Mouse (Mus musculus) kidney, embryonic 14.5 days (tissue): ENCODE data around the gene Olfr355. TPM values are rescaled to one million over a fixed set of nuclear protein-coding genes. Genes with fewer than 3 reads are reported as not detected.

Experiments used
- ATAC-seq: fragments of 200-750 bp; cut with Nextera tagmentation; 2 replicates; pipeline ENCODE4 v1.8.0; 2017; ENCODE audit warnings: moderate number of reproducible peaks, mild to moderate bottlenecking, moderate TSS enrichment, moderate library complexity; ENCODE audit not compliant: low FRiP score, low TSS enrichment
- H3K27ac ChIP-seq: fragments of 300-500 bp; sonication (generic); 2 replicates; pipeline ENCODE4 v1.5.1; 2014; ENCODE audit warnings: low read depth, mild to moderate bottlenecking, low read length, moderate library complexity, mixed read lengths
- H3K27me3 ChIP-seq: fragments of 300-500 bp; sonication (generic); 2 replicates; pipeline ENCODE4 v1.6.1; 2014; ENCODE audit warnings: mild to moderate bottlenecking, low read length; ENCODE audit not compliant: control insufficient read depth, insufficient read depth
- H3K36me3 ChIP-seq: fragments of 300-500 bp; sonication (generic); 2 replicates; pipeline ENCODE4 v1.6.1; 2014; ENCODE audit warnings: low read length, mixed read lengths; ENCODE audit not compliant: control insufficient read depth, insufficient read depth
- H3K4me1 ChIP-seq: fragments of 300-500 bp; sonication (generic); 2 replicates; pipeline ENCODE4 v1.6.1; 2014; ENCODE audit warnings: low read length, mixed read lengths; ENCODE audit not compliant: control insufficient read depth, insufficient read depth
- H3K4me2 ChIP-seq: fragments of 300-500 bp; sonication (generic); replicated peaks from 2 replicates; pipeline ENCODE4 v1.6.1; 2014; ENCODE audit warnings: low read depth, mild to moderate bottlenecking, low read length
- H3K4me3 ChIP-seq: fragments of 300-500 bp; sonication (generic); 2 replicates; pipeline ENCODE4 v1.5.1; 2014; ENCODE audit warnings: mild to moderate bottlenecking, low read length
- H3K9ac ChIP-seq: fragments of 300-500 bp; sonication (generic); 2 replicates; pipeline ENCODE4 v1.6.1; 2014; ENCODE audit warnings: low read depth, mild to moderate bottlenecking, low read length, moderate library complexity
- H3K9me3 ChIP-seq: fragments of 300-500 bp; sonication (generic); 2 replicates; pipeline ENCODE4 v1.6.1; 2016; ENCODE audit warnings: low read length; ENCODE audit not compliant: control insufficient read depth
- WGBS: fragments of 180-500 bp; shearing (Covaris S2); extraction: QIAGEN DNeasy Blood & Tissue Kit; methylation state at CpG from one replicate; pipeline ENCODE4 v1.1.7; 2014; 5-methylcytosine and 5-hydroxymethylcytosine counted together
- polyA plus RNA-seq: library from polyadenylated mRNA; unstranded; fragments of >200 nt; fragmentation: Nextera tagmentation; extraction: Ambion mirVana; gene quantifications from 2 replicates; pipeline ENCODE4 v1.2.1, GENCODE M21; 2014

The Olfr355 gene
- not detected in 2 replicates for polyA plus RNA-seq

GRCm38 (mm10) chr2:36928797-36929196 lies at the start of gene Olfr355:
TSS of gene Olfr355 (minus strand) at chr2:36928897.
- no peak for ATAC-seq
- Histone ChIP-seq H3K4me2 (no peak within 1 kb of the TSS), H3K4me3 (no peak within 1 kb of the TSS), H3K36me3 (no peaks in the 10 kb centered on the region), H3K9ac (no peak within 1 kb of the TSS), H3K4me1 (no peaks in the 10 kb centered on the region), H3K9me3 (peaks cover 9% of the 10 kb centered on the region; the same call in 1 of the 2 replicates), H3K27ac (no peak within 1 kb of the TSS), H3K27me3 (no peaks in the 10 kb centered on the region)

GRCm38 (mm10) chr2:36936821-36937220 lies 8.1 kb upstream of the Olfr355 start, which contains the start of gene Olfr356:
TSS of gene Olfr356 (plus strand) at chr2:36937121.
- 92% methylated on average over 2 of the region's 2 CpGs for whole genome bisulfite sequencing

GRCm38 (mm10) chr2:36905380-36905779 lies 23.3 kb downstream of the Olfr355 start, which contains the start of gene Olfr354:
TSS of gene Olfr354 (plus strand) at chr2:36905680.
- no peaks in the 10 kb centered on the region for H3K36me3 ChIP-seq
- peaks cover 8% of the 10 kb centered on the region; the same call in 1 of the 2 replicates for H3K9me3 ChIP-seq
- H3K4me2 ChIP-seq: no peak within 1 kb of the TSS

More at GRCm38 (mm10) chr2:36936821-36937220, 8.1 kb upstream of the Olfr355 start, which contains the start of gene Olfr356:
- ATAC-seq: no peak
- H3K4me2 ChIP-seq: no peak within 1 kb of the TSS
- no peak within 1 kb of the TSS for H3K9ac ChIP-seq
- no peaks in the 10 kb centered on the region for H3K27me3 ChIP-seq
- no peaks in the 10 kb centered on the region for H3K4me1 ChIP-seq
- no peak within 1 kb of the TSS for H3K4me3 ChIP-seq
- H3K27ac ChIP-seq: no peak within 1 kb of the TSS
- H3K36me3 ChIP-seq: no peaks in the 10 kb centered on the region
- 0 out of 2 replicates have a peak, but pooled peaks cover 4% of the 10 kb centered on the region for H3K9me3 ChIP-seq

GRCm38 (mm10) chr2:36897114-36897513 lies 31.6 kb downstream of the Olfr355 start:
- H3K4me3 ChIP-seq: no peak overlapping the region
- no peak overlapping the region for H3K4me2 ChIP-seq
- peaks cover 4% of the 10 kb centered on the region; the same call in 1 of the 2 replicates for H3K9me3 ChIP-seq
- no peak overlapping the region for H3K27ac ChIP-seq
- H3K36me3 ChIP-seq: no peaks in the 10 kb centered on the region
- H3K4me1 ChIP-seq: no peaks in the 10 kb centered on the region
- no peaks in the 10 kb centered on the region for H3K27me3 ChIP-seq
- ATAC-seq: no peak
- H3K9ac ChIP-seq: no peak overlapping the region

More at GRCm38 (mm10) chr2:36905380-36905779, 23.3 kb downstream of the Olfr355 start, which contains the start of gene Olfr354:
- H3K27me3 ChIP-seq: no peaks in the 10 kb centered on the region
- no peak within 1 kb of the TSS for H3K9ac ChIP-seq
- ATAC-seq: no peak
- H3K4me3 ChIP-seq: no peak within 1 kb of the TSS
- H3K27ac ChIP-seq: no peak within 1 kb of the TSS
- H3K4me1 ChIP-seq: no peaks in the 10 kb centered on the region

GRCm38 (mm10) chr2:36892836-36893235 lies 35.9 kb downstream of the Olfr355 start, which contains the start of gene Olfr353:
TSS of gene Olfr353 (minus strand) at chr2:36892936.
- no peak within 1 kb of the TSS for H3K4me3 ChIP-seq
- no peaks in the 10 kb centered on the region for H3K27me3 ChIP-seq
- ATAC-seq: no peak
- no peaks in the 10 kb centered on the region for H3K4me1 ChIP-seq
- H3K9me3 ChIP-seq: peaks cover 4% of the 10 kb centered on the region; the same call in 1 of the 2 replicates
- H3K9ac ChIP-seq: no peak within 1 kb of the TSS
- no peaks in the 10 kb centered on the region for H3K36me3 ChIP-seq
- no peak within 1 kb of the TSS for H3K4me2 ChIP-seq
- H3K27ac ChIP-seq: no peak within 1 kb of the TSS

Other genes starting within 250 kb of the Olfr355 start
- gene Olfr346, start 243.1 kb downstream of the Olfr355 start, polyA plus RNA-seq: not detected in 2 replicates
- gene Olfr347, start 197.0 kb downstream of the Olfr355 start, polyA plus RNA-seq: not detected in 2 replicates
- gene Olfr348, start 144.6 kb downstream of the Olfr355 start, polyA plus RNA-seq: not detected in 2 replicates
- not detected in 2 replicates for gene Olfr50, start 138.4 kb downstream of the Olfr355 start, polyA plus RNA-seq
- not detected in 2 replicates for gene Olfr3, start 111.9 kb downstream of the Olfr355 start, polyA plus RNA-seq
- gene Olfr350, start 82.6 kb downstream of the Olfr355 start, polyA plus RNA-seq: not detected in 2 replicates
- not detected in 2 replicates for gene Olfr351, start 66.2 kb downstream of the Olfr355 start, polyA plus RNA-seq
- not detected in 2 replicates for gene Olfr352, start 60.4 kb downstream of the Olfr355 start, polyA plus RNA-seq
- gene Olfr353, start 36.0 kb downstream of the Olfr355 start, polyA plus RNA-seq: not detected in 2 replicates
- not detected in 2 replicates for gene Olfr354, start 23.2 kb downstream of the Olfr355 start, polyA plus RNA-seq
- not detected in 2 replicates for gene Olfr356, start 8.2 kb upstream of the Olfr355 start, polyA plus RNA-seq
- not detected in 2 replicates for gene Olfr357, start 64.9 kb upstream of the Olfr355 start, polyA plus RNA-seq
- gene Olfr358, start 80.4 kb upstream of the Olfr355 start, polyA plus RNA-seq: not detected in 2 replicates
- not detected in 2 replicates for gene Olfr360, start 136.8 kb upstream of the Olfr355 start, polyA plus RNA-seq
- not detected in 2 replicates for gene Olfr361, start 160.4 kb upstream of the Olfr355 start, polyA plus RNA-seq
- gene Olfr362, start 189.0 kb upstream of the Olfr355 start, polyA plus RNA-seq: not detected in 2 replicates
- gene Olfr364-ps1, start 210.4 kb upstream of the Olfr355 start, polyA plus RNA-seq: not detected in 2 replicates